Mouse (Mus musculus) neutrophil, adult 5-6 weeks (primary cell): ENCODE measurements around the gene Zswim4. TPM values are rescaled to one million over a fixed set of nuclear protein-coding genes. Genes with fewer than 3 reads are reported as not detected.
A peak's percentile ranks its signal among the peaks of the same experiment; 100 is the strongest.

Source experiments
- ATAC-seq: fragments of 151-379, 151-347 bp; 2 replicates; pipeline ENCODE4 v1.8.0; 2017; ENCODE audit warnings: mild to moderate bottlenecking, moderate TSS enrichment; ENCODE audit not compliant: insufficient number of reproducible peaks, poor library complexity, low FRiP score, severe bottlenecking; ENCODE audit errors: extremely low read depth
- total RNA-seq: library from RNA; stranded (forward); fragments of 200-1000 nt; gene quantifications from 2 replicates; pipeline ENCODE4 v1.2.3, GENCODE M21; 2017

Gene Zswim4
- 23.6 and 28.4 TPM in 2 replicates for total RNA-seq

DNA sequence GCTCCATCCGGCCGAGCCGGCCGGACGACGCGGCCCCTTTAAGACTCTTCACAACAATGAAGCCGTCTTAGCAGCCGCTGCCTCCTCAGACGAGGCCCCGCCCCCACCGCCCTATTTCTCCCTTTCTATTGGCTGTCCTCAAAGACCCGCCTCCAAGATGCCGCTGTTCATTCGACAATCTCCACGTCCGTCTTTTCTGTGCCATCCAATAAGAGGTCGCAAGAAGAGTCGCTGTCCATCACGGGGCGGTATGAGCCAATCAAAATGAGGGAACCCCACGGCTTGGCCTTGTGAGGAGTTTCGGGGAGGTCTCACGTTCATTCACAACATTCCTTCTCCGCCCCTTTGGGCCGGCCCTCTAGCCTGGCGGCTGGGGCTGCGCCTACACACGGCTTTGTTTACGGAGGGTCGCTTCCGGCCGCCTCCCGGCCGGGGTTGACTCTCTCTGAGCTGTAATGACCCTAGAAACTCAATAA lies at the start of gene Zswim4:
Gene Zswim4, minus strand, starts transcription at position 58 of the 476 bp plus-strand sequence.
- ATAC-seq = peak; percentile 94

DNA sequence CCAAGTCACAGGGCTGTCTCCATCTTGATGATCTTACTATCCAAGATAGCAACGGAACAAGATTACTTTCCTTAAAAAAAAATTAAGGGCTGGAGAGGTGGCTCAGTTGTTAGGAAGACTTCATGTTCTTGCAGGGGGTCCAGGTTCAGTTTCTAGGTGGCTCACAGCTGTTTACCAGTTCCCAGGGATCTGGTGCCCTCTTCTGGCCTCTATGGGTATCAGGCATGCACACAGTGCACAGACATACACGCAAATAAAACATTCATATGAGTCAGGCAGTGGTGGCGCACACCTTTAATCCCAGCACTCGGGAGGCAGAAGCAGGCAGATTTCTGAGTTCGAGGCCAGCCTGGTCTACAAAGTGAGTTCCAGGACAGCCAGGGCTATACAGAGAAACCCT lies 48.8 kb upstream of the Zswim4 start:
- ATAC-seq = peak; percentile 53; the same call in 1 of the 2 replicates

DNA sequence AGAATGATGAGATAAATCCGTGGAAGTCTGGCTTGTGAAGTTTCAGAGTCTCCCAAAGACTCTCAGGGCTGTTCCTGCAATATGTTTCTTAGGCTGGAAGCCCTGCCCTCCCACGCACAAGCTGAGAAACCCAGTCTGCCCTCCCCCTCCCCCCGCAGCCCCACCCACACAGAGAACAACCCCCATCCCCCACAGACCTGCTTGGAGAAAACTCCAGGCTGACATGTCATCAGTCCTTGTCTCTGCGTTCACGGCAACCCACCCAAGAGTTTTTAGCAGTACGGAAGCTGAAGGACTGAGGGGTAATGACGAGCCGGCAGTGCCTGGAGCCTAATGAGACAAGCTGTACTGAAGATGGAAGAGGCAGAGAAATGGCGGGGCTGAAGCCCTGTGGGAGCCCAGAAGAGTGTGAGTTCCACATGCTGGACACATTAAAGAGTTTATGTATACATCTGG lies 47.8 kb upstream of the Zswim4 start:
- ATAC-seq = no peak

DNA sequence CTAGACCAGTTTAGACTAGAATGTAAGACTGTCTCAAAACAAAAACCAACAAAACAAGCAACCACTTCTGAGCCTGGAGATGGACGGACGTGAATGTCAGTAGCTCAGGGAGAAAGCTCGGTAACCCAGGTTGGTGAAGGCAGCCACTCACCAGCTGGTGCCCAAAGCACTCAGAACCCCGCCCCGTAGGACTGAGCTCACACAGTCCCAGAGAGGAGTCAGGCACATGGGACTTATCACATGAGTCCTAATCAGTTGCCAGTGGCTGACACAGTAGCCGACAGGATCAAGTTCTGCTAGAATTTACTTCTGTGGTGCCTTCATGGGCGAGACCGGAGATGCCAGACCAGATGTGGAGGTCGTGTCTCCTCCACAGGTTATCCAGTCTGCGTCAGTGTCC lies 43.9 kb upstream of the Zswim4 start:
- no peak for ATAC-seq

DNA sequence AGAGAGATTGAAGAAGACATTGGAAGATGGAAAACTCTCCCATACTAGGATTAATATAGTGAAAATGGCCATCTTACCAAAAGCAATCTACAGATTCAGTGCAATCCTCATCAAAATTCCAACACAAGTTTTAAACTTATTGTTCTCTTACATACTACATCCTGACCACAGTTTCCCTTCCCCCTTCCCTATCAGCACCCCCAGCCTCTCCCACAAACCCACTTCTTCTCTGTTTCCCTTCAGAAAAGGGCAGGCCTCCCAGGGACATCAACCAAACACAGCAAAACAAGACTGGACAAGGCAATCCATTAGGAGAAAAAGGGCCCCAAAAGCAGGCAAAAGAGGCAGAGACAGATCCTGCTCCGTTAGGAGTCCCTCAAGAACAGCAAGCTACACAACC lies 39.6 kb upstream of the Zswim4 start:
- no peak for ATAC-seq

DNA sequence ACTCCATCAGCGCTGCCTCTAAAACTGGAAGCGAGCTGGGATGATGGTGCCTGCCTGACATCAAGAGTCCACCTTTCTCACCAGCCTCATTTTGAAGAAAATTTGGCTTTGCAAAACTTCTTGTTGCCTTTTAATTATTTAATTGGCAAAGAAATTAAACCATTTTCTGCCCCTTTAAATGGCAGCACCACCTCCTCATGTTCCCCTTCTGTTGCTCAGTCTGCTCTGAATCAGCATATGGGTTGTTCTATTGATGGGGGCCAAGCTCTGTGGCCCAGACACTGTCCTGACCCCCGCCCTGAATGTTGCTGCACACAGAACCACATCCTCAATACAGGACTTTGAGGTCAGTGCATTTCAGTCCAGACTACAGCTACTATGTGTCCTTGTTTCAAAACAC lies 37.1 kb upstream of the Zswim4 start:
- ATAC-seq = no peak

DNA sequence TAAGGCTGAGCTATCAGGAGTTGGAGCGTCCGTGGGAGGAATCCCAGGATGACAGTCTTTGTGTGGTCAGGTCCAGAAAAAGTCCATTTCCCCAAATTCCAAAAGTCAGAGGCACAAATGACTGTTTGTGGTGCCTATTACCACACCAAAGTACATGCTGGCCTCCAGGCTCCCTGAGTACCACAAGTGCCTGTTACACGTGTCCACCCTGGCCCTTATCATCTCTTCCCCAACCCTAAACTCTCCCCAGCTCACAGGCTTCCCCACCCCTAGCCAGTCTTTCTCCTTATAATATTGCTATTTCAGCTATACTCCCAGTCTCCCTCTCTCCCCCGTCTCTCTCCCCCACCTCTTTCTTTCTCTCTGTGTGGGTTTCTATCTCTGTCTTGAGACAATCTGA lies 35.4 kb upstream of the Zswim4 start:
- ATAC-seq = no peak

DNA sequence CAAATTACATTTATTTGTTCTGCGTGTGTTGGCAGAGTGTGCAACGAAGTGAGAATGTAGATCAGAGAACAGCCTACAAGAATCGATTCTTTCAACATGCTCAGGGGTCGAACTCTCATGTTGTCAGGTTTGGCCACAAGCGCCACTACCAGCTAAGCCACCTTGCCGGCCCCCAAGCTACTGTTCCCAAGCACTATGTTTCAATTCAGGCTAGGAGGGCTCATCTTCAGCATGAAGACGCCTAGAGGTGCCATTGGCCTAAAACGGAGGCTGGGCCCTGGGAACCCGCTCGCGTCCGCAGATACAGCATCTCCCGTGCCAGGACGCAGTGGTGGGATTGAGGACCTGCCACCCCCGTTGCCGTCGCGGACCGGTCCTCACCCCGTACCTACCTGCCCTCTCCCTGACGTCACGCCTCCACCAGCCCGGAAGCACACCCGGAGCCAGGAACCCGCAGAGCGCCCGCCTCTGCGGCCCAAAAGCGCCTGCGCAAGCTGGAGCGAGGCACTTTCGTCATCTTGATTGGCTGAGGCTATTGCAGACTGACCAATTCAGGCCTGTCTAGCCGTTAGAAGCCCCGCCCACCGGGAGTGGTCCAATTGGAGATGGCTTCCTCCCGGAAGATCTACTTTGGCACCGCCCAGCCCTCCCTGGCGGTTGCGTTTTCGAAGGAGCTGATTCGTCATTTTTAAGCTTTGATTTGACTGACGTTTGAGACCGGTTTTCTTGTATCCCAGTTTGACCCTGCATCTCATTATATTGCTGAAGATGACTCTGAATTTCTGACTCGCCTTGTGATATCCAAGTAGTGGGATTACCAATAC lies 33.3 kb upstream of the Zswim4 start, which contains the start of gene Ccdc130:
Gene Ccdc130, minus strand, starts transcription at position 431 of the 824 bp plus-strand sequence.
- ATAC-seq = peak; percentile 97

DNA sequence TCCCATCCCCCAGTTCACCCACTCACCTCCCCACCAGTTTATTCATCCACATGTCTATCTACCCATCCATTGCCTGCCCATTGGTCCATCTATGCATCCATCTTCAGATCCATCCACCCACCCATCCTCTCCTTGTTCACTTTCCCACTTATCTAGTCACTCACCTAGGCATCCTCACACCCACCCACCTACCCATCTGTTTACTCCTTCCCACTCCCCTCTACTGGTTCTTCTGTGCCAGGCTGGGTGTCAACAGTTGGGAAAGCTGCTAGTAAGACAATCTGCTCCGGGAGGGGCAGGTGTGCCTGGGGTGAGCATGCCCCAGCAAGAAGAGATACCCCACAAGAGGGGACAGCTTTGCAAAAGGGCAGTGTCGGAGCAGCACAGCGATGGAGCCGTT lies 24.2 kb upstream of the Zswim4 start:
- ATAC-seq = no peak

DNA sequence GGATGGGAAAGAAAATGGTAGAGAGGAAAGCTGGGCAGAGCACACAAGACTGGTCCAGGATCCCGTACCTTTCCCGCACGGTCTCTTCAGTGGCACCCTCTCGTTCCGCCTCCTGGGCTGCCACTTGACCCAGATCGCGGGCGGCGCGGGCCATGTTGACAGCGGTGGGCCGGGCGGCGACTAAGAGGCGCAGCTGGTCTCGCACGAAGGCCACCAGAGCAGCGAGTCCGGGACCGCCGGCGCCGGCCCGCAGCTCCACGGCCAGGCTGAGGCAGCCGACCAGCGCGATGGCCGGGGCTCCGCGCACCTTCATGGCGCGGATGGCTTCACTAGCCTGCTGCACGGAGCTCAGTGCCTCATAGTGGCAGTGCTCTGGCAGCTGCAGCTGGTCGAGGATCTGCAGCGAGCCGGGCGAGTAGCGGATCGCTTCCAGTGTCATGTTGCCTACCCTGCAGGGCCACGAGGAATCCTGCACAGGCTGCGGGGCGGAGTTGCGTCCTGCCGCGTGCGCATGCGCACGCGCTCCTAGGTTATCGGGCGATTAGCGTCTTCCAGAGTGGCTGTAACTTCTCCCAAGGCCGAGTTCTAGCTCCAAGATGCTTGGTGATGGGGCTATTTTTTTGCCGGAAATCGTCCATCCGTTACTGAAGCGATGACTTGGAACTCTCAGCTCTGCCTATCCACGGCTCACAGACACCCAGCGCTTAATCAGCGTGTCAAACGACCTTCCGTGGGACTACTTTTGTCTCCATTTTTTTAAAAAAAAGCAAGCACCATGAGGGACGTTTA lies 20.2 kb upstream of the Zswim4 start, which contains the start of gene Mri1:
Gene Mri1, minus strand, starts transcription at position 505 of the 789 bp plus-strand sequence.
- ATAC-seq = peak; percentile 64

DNA sequence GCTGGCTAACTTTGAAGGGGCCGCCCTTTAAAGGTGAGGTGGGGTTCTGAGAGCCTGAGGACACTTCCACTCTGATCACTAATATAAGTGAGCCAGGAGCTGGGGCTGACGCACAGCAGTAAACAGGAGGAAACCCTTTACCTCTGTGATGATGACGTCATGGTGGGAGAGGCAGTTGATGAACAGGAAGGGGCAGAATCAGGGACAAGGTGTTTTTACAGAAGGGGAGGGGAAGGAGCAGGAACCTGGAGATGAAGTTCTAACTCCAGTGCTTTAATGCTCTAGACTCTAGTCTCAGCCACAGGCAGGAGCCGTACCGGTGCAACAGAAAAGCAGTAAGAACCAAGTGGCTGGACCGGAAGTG lies 19.6 kb upstream of the Zswim4 start:
- ATAC-seq = peak; percentile 51

DNA sequence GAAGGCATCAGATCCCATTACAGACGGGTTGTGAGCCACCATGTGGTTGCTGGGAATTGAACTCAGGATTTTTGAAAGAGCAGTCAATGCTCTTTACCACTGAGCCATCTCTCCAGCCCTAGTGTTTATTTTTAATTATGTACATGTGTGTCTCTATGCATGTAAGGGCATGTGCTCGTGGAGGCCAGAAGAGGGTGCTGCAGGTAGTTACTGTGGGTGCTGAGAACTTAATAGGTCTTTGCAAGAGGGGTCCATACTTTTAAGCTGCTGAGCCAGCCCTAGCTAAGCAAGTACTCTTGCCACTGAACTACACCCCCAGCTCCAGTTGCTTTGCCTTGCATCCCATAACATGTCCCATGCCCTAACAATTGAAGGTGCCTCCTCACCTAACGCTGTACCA lies 19.0 kb upstream of the Zswim4 start:
- ATAC-seq = no peak

DNA sequence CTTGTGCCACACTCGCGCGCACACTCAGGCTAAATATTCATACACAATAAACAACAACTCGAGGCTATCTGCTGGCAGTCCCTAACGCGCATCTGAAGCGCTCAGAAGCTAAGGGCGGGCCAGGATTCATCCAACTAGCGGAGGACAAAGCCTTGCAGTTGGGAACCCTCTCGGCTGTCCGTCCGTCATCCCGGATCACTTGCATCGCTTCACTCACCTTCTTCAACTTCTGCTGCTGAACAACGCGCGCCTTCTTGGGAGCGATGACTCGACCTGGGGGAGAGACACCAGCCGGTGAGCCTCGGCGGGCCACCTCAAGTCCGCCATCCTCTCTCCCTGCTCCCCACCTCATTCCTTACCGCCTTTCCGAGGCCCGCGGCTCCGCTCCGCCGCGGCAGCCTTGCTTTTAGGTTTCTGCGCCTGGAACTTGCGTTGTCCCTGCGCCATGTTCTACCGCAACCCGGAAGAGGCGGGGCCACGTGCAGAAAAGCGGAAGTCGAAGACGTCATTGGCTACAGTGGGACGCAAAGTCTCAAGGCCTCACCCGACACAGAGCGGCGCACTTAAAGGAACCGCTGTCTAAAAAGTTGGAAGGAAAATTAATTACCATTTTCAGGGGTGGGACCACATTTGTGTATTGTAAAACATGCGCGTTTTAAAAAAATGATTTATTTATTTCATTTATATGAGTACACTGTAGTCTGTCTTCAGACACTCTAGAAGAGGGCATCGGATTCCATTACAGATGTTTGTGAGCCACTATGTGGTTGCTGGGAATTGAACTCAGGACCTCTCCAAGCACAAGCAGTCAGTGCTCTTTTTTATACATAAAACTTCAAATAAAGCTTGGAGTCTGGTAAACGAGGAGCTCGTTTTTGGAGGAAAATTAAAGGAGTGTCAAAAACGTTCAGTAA lies 12.7 kb upstream of the Zswim4 start, which contains the start of gene D8Ertd738e:
Gene D8Ertd738e, minus strand, starts transcription at position 463 of the 914 bp plus-strand sequence.
- peak; percentile 97 for ATAC-seq

DNA sequence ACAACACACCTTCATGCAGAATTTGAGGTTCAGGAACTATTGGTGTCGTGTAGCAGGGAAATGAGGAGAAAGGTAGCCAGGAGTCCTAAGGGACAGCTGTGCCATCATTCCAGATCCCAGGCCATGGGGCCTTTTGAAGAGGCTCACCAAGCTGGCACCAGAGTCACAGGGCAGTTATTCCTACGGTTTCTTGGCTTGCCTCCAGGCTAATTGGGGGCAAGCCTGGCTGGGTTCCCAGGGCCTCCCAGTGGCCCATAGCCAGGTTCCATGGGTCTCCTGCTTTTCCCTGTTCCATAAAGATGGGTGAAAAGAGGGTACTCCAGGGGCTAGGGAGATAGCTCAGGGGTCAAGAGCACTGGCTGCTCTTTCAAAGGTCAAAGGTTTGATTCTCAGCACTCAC lies 5.0 kb upstream of the Zswim4 start:
- ATAC-seq = no peak

DNA sequence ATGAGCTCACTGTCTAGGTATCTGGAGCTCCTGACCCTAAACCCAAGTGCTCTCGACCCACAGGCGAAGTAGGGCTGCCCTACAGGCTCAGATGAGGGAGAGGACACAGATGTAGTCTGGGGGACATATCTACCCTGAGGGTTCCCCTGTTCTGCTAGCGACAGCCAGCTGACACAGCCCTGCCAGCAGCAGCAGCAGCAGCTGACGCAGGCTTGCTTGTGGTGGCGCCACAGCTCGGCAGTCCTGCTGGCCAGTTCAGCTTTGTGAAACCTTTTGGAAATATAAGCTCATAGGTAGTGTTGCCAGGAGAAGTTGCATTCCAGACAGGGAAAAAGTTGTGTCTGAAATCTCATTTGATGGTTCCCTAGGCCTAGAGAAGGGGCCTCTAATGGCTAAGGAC lies 4.3 kb upstream of the Zswim4 start:
- ATAC-seq = no peak

DNA sequence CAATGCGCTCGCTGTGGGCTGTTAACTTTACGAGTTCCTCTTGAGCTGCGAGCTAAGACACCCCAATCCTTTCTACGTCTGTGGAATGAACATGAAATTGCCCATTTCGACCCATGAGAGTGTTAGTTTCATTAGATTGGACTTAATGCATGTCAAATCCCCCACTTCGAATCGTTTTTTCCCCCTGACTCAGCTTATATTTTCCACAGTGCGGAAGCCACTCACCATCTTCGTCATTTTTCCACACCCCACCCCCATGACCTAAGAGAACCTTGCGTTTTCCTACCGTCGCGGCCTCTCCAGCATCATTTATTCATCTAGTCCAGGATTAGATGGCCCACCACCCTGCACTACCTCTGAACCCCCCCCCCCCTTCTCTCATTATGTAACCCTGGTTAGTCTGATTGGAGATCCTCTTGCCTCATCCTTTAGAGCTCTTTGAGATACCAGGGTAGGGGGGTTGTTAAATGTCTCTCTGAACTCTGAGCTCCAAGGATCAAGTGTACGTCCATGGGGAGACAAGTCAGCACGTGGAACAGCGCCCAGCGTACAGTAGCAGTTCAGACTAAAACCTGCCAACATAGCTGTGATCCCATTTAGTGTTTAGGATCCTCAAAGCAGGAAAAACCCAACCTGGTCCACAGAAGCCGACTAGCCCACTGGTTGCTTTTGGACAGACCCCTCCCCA lies 831 bp upstream of the Zswim4 start:
- no peak for ATAC-seq

DNA sequence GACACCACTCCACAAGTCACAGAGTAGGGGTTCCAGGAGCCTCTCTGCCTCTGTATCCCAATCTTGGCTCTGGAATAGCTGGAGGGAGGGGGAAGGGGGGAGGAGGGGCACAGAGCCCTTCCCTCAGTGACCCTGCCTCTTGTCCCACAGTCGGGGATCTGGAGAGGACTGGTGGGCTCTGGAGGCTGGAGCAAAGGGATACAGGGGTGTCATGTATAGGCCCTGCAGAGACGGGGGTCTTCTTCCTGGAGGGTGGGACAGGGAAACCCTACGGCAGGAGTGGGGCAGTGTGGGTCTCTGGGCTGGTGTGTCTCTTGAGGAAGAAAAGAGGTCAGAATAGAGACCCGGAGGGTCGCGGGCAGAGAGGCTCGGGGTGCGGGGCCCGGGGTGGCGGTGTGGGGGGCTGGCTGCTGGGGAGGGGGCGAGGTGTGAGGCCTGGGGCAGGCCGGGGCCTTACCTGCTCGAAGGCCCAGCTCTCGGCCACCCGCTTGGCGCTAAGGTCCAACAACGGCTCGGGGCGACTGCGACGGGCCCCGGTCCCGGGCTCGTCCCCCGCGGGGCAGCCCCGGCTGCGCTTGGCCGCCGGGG lies 351 bp downstream of the Zswim4 start:
- ATAC-seq = no peak
